Mouse (Mus musculus): ENCODE measurements around the gene Cdkl1.

Cdkl1 gene

DNA sequence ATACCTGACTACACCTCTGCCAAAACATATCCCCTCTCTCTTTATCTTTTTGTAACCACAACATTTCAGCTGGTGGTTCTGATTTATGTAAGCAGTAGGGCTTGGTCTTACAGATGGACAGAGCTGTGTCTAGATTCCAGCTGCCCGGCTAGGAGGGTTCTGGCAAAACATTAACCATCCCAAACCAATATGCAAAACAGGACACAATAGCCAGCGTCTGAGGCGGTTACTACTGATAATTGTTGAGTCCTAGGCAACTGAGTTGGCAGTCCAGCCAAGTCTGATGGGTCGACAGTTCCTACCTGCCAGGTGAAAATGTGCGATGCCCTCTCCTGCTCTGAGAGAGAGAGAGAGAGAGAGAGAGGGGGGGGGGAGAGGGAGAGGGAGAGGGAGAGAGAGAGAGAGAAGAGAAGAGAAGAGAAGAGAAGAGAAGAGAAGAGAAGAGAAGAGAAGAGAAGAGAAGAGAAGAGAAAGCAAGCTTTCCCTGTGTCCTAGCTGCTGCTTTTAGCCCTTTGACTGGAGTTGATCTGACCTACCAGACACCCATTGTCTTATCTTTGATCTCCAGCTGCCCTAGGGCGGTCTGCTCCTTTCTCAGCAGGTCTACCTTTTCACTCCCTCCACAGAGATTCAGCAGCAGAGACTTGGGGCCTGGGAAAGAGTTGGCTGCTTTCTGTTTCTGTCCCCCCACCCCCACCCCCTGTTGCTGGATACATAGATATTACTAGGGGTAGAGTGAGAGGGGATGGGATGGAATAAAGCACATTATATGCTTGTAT lies 7.6 kb downstream of the Cdkl1 start:
- DNase-seq (ENCODE audit: low spot score): no peak

DNA sequence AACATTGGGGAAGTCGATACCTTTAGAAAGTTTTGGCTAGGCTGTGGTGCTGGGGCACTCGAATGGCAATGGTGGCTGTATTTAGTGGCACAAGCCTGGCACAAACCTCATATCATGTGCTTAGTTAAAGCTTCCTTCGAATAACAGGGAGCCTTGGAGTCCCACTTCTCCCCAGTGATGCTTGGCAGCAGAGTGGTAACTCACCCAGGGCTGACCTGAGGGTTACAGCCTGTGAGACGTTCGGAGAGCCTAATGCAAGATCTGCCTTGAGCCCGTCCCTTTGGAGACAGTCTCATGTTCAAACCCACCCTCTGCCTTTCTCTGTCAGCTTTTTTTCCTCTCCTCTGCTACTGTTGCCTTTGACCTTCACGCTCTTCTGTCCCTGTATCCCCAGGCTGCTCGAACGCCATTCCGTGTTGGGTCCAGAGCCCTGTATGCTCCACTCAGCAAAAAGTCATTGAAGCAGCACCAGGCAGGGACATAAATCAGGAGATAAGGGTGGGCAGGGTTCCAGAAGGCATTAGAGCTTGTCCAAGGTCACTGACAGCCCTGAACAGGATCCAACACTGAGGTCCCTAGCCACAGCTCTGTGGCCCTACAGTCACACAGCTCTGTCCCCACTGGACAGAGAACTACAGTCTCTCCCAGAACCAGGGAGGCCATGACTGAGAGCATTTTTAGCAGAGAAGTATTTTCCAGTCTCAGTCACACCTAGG lies 9.0 kb downstream of the Cdkl1 start:
- no peak for DNase-seq (ENCODE audit: low spot score)

DNA sequence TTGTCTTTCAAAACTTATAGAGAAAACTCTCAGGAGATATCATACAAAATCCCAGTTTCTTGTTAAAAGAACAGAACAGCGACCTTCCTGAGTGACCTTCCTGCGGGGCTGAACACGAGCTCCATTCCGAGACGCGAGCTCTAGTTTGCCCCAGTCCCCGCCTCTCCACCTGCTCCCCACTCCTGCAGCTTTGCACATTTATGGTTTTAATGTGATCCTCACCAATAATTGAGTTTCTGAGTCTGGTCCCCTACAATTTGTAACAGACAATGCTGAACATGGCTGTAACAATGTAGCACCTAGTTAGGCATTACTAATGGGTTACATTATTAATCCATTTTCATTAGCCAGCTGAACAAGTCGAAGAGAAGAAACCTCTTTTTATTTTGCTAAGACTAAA lies 9.6 kb downstream of the Cdkl1 start:
- DNase-seq (ENCODE audit: low spot score): no peak

DNA sequence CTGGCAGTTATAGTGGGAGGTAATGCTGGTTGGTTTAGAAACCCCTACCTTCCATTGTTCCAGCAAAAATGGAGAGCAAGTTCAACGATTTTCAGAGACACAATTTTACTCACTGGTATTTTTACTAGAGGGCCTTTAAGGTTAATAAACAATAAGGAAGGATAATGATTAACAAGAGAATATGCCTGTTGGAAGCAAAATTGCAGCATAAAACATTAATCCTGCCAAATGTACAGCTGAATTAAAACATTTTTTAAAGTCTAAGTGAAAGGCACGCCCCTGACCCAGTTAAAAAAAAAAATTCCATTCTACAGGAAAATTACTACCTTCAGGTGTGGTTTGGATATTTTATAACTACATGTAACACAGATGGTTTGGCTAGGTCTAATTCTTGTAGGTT lies 13.1 kb downstream of the Cdkl1 start:
- no peak for DNase-seq (ENCODE audit: low spot score)

DNA sequence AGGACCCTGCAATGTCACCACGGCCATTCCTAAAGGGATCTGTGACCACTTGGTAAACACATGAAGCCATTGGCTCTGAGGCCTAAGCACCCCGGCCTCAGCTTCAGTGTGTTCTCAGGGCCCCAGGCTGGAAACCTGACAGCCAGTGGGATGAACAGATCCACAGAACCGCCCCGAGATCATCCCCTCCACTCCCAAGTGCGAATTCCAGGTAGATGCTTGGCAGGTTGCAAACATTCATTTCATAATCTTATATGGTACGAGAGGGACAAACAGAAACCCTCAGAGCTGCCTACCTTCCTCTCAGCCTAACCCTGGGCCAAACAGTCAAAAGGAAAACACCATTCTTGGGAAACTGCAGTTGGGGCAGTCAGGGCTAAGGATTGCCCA lies 13.7 kb downstream of the Cdkl1 start:
- DNase-seq (ENCODE audit: low spot score): no peak

DNA sequence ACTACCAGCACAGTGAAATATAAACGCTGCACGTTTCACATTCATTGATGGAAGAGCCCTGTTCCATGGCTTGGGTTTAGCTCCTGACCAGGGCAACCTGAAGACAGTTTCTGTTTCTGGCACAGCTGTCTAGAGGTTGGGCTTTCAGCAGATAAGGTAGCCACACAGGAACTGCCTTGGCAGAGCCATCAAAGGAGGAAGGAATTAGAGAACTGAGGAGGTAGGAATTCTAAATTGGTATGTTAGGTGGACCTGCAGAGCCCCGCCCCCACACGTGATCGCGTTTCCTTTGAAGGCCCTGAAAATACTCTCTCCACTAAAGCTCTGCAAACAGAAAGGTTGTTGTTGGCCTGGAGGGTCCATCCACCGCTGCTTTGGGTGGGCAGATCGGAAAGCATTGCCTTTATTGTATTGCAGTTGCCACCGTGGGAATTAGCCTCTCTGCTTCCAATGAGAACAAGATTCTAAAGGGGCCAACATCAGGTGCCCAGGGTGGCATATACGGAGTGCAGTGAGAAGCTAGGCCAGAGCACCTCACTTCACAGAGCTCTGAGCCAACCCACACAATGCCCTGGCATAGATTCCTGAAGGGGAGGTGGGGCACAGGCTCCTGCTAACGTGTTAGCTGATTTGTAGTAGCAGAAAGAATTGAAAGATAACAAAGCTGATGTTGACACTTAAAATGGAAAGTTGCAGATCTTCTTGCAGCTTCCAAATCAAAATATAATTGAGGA lies 14.3 kb downstream of the Cdkl1 start:
- DNase-seq (ENCODE audit: low spot score): no peak

DNA sequence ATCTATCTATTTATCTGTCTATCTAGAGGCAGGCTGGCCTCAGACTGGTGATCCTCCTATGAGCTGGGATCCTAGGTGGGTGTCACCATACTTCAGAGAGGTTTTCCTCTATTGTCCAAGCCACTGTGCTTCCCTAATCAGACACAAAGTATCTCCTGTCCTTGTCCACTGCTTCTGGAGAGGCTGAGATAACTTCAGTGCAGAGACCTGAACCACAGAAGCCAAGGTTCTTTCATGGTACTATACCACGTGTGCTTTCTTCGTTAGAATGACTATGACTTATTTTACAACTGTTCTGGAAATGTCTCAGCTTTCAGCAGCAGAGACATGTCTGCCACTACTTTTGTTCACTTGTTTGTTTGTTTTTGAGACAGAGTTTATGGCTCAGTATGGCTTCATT lies 22.2 kb downstream of the Cdkl1 start:
- no peak for DNase-seq (ENCODE audit: low spot score)

DNA sequence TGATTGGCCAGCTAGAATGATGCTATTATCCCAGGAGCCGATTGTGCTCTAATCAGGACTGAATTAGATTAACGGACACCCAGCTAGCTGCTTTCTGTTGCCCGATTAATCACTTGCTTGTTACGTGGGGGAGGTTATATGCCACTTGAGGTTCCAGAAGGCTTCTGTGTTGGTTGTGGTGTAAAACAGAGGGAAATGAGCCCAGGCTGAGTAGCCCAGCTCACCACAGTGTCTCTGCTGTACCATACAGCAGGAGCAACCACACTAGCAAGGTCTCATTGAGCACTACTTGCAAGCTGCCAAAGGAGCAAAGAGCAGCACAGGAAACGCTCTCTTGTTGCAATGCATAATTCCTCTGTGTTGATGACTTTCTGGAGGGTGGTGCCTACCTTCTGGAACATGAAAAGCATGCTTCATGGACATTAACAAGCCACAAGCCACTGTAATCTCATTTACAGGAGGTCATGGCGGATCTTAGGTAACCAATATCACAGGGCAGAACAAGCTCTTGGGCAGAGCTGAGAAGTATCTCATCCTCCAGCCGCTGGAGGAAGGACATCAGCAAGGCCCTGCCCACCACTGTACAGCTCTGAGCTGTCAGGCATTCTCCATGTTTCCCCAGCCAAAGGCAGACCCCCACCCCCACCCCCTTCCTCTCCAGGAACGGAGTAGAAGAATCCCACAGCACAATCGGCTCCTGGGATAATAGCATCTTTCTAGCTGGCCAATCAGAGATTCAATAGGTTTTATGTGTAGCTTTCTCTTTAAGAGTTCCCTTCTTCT lies 23.4 kb downstream of the Cdkl1 start:
- DNase-seq (ENCODE audit: low spot score): no peak

DNA sequence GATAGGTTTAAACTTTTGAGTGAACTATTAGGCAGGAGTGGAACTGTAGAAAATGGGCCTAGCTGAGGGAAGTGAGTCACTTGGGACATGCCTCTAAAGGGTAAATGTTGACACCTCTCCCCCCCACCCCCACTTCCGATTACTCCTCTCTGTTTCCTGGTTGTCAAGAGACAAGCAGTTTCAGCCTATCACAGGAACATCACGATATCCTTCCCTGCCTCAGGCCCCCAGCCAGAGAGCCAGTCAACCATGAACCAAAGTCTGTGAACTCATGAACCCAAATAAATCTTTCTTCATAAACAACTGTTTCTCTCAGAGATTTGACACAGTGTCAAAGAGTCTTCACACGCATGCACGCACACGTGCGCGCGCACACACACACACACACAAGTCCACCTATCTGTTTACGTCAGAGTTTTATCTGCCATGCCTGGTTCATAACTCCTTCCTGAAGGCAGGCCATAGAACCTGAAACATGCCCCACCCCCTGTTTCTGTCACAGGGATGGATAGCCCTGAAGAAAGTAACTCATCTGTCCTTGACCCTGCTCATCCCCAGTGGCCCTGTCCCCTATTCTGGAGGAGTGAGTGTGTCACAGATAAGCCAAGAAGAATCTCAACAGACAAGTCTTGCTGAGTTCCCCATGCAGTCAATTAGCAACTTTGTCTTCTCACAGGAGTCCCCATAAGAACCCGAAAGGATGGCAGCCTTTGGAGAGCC lies 24.7 kb downstream of the Cdkl1 start:
- no peak for DNase-seq (ENCODE audit: low spot score)

DNA sequence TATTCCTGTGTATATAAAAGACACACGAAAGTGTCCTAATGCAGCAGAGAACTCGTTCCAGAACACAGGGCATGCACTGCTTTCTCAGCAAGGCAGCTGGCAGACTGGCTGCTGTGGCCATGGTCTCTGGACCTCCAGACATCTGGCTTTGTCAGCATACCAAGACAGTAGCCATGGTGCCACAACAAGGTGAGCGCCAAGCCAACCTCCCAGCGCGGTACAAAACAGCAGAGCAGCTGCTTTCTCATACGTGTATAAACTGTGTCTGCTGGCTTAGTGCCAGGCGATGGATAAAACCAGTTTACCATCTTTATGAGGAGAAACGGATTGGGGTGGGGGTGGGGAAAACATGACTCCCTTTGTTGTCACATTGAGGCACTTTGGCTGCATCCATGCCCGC lies 25.5 kb downstream of the Cdkl1 start:
- DNase-seq (ENCODE audit: low spot score): no peak

DNA sequence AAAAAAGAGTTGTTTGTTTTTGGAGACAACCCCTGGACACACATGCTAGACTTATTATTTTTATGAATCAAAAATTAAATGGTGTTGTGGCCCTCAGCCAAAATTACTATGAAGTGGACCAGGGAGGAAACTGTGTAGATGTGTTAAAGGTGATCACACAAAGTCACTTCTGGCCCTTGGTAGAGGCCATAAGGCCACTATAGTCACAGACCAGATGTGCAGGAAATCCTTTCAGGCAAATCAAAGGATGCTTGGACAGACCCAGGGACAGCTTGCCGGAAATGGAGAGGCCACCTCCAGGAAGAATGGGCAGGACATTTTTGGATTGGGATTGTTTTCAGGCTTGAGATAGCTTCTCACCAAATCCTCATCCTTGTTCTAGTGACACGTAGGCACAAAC lies 29.5 kb downstream of the Cdkl1 start:
- no peak for DNase-seq (ENCODE audit: low spot score)

DNA sequence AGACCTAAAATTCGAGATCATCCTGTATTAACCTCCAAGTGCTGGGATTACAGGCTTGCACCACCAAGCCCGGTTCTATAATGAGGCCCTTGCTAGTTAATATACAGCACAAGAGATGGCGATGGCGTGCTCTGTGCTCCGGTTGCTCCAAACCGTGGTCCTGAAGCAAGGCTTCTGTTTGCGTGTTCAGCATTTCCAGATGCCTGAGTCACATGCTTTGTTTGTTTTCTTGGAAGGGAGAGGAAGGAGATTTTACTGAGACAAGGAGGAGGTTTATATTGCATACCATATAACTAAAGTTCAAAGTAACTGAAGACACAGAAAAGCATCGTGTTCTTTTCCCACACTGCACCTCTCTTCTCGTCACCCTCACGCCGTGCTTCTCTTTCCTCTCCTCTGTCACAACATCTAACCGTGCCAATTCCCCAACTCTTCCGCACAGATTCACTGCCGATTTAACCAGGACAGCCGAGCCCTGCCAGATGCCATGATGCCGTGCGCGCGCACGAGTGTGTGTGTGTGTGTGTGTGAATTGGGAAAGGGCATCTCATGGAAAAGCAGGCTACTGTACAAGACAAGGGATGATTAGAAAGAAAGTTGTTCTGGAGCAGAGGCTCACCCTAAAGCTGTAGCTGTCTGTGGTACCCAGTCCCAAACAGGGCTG lies 30.2 kb downstream of the Cdkl1 start:
- no peak for DNase-seq (ENCODE audit: low spot score)

DNA sequence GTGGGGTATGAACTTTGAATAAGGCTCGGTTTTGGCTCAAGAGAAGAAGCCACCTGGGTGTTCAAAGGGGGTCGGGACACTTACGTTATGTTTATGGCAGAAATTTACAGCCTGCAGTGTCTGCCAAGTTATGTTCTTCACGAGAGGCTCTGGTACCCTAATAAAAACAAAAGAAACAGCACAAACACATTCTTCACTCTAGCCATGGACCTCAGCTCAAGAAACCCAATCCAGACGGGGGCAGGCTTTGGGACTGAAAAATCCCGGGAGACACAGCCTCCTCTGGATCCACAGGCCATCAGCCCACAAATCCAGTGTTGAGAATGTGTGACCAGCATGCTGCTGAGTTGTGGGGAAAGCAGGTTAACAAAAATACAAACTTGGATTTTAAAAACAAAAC lies 31.1 kb downstream of the Cdkl1 start:
- no peak for DNase-seq (ENCODE audit: low spot score)

DNA sequence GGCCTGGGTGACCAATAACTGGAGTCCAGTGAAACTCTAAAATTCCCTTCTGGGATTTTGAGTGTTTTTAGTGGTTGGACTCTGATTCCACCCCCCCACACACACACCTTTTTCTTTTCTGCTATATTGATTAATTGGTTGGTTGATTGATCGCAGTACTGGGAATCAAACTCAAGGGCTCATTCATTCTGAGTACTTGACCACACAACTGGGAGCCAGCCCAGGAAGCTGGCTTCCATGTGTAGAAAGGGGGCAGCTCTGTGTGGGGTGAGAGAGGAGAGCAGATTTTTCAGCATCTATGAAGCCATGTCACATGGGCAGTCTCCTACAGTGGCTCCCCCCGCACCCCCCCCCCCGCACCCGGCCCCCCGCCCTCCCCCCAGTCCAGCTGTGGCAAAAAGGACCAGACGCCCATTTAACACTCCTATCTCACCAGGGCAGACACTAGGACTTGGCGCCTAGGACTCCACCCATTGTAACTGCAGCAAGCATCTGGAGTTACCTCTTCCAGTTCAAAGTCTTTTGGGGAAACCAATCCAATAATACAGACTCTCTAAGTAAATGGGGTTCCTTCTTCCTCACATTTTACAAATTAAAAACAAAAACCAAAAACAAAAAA lies 31.7 kb downstream of the Cdkl1 start:
- DNase-seq (ENCODE audit: low spot score): no peak

DNA sequence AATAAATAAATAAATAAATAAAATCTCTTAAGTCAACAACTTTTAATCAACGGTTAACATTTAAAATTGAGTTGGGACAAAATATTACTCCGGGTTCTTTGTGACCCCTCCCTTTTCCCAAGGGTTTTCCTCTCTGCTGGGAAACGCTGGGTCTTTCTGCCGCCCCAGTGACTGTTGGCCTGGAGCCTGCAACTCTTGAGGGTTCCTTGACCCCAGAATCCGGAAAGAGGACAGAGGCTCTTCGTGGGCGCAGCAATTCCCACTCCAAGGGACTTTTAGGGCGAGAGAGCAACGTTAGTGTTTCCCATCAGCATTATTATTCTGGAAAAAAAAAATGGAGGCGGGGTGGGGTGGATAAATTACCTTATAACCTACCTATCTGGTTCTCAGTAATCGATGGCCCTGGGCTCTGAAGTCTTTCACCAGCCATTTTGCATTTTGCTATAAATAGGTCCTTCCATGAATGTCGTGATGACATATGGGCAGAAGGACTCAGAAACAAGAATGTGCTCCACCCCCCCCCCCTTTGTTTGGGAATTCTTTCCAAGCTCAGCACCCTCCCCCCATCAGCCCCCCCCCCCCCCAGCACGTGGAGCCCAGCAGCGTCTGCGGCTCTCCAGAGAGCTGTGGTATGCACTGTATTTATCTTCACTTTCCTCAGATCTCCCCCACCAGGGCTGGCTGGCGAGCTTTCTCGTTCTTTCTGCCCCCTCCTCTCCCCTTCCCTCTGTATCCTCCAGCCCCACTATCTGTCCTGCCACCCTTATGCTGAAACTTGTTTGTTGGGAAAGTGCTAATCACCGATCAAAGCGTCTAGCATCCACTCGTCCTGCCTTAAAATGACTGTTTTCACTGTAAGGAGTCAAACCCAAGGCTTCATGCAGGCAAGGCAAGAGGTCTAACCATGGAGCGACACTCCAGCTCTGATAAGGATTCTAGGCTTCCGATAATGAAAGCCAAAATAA lies 32.6 kb downstream of the Cdkl1 start:
- DNase-seq (ENCODE audit: low spot score): no peak

DNA sequence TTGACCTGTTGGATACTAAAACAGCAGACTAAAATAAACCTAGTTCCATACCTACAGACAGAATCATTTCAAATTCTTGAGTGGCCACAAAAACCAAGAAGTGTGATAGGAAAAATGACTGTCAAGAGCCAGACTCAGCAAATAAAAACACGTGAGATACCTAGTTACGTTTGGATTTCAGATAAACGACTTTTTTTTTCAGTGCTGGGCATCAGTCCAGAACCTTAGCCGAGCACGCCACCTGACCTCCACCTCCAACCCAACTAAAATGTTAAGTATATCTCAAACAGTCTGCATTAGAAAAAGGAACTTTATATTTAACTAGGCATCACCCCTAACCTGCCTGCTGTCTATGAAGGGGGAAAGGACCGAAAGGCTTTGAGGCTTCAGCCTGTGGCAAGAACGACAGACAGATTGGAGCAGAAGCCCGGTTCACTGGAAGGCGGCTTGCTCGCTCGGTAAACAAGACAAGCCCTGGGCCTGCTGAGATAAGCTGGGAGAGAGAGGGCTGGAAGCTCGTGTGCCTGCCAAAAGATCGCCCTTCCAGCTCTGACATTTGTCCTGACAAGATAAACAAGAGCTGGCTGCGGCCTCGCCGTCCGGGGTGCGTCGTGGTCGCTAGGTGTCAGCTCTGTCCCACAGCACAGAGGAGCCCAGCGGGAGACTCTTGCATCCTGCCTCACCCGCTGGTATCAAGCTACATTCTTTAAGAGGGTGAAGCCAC lies 33.5 kb downstream of the Cdkl1 start:
- peak; percentile 60 for DNase-seq (ENCODE audit: low spot score)

DNA sequence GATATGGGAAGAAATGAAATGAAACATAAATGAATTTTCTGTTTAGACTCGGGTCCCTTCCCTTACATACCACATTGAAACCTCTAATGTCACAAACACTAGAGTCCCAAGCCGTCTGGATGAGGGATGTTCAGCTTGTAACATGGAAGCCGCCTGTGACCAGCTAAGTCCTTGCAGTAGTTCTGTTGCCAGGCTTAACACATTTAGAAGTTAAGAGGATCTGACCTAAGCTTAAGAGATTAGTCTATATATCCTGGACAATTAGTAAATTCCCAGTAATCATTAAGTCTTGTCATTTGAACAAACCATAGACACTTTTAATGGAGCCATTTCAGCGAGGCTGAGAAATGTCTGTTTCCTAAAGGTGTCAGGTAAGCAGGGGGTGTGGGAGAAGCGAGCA lies 35.1 kb downstream of the Cdkl1 start:
- DNase-seq (ENCODE audit: low spot score): no peak

DNA sequence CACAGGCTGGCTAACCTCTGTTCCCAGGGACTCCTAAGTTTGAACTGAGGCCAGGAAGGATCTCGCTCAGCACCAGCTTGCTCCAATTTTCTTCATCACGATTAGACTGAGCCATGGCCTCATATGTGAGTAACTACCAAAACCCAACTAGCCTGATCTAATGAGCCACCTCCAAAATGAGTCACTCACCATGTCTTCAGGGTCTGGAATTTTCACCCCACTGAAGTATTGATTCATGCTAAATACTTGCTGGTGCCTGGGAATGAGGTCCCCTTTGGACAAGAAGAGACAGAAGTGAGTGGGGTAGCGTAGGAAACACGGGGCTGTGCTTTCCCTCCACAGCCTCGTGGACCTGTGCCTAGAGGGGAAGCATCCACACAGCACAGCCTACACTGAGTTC lies 37.1 kb downstream of the Cdkl1 start:
- no peak for DNase-seq (ENCODE audit: low spot score)

DNA sequence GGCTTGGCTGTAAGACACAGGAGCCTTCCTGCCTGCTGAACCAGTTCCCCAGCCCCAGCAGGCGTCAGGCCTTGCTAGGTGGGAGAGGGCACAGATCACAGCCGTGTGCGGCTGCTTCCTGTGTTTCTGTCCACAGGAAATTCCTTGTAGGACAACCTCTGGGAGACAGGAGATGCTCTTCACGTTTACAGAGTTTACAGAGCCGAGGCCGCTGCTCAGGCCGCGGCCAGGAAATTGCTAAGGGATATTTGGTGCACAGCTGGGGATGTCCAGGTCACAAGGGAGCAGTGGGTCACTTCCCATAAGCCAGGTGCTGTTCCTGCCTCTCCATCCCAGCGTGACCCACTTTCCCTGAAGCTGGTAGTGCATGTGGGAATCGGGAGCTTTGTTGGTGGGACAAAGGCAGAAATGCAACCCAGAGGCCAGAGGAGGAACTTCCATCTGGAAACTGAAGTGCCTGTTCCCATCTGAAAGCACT lies 39.2 kb downstream of the Cdkl1 start:
- DNase-seq (ENCODE audit: low spot score): no peak

Measured in ovary, postnatal 10 days (tissue).